Mouse (Mus musculus): ENCODE measurements around the gene Krtap13-1. TPM values are rescaled to one million over a fixed set of nuclear protein-coding genes. Genes with fewer than 3 reads are reported as not detected.
A peak's percentile ranks its signal among the peaks of the same experiment; 100 is the strongest.
"Not testable (repeated sequence)": the region's sequence is repeated elsewhere in the genome, so short reads cannot be mapped to it uniquely, and the experiment has no call there.

Krtap13-1 gene
- not detected for total RNA-seq (2021)
- long read RNA-seq, experiment 1 = 0 reads
- long read RNA-seq, experiment 2 = 0 reads

DNA sequence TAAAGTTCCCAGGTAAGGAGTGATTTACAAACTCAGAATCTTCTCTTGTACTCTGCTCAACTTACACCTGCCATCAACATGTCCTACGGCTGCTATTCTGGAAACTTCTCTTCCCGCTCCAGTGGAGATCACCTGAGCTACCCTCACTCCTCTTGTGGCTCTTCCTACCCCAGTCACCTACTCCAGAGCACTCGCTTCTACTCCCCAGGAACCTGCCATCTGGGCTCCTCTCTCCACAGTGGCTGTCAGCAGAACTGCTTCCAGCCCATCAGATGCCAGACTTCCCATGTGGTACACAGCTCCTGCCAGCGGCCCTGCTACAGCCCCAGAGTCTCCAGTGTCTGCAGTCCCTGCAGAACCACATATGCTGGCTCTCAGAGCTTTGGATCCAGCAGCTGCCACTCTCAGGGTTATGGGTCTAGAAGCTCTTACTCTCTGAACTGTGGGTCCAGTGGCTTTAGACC lies at the start of gene Krtap13-1:
Gene Krtap13-1, plus strand, starts transcription at position 51 of the 464 bp plus-strand sequence.
- no peak for DNase-seq

DNA sequence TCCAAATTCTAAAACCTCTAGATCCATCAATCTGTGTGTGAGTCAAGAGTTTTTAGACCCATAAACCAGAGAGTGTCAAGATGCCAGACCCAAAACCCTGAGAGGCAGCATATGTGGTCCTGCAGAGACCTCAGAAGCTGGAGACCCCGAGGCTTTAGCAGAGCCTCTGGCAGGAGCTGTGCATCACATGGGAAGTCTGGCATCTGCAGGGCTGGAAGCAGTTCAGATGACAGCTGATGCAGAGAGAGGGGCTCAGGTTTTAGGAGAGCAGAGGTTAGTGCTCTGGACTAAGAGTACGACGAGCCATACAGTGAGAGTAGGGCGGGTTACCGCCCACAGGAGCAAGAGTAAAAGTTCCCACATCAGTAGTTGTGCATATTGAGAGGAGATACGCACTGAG lies 49.6 kb upstream of the Krtap13-1 start:
- no peak for DNase-seq

DNA sequence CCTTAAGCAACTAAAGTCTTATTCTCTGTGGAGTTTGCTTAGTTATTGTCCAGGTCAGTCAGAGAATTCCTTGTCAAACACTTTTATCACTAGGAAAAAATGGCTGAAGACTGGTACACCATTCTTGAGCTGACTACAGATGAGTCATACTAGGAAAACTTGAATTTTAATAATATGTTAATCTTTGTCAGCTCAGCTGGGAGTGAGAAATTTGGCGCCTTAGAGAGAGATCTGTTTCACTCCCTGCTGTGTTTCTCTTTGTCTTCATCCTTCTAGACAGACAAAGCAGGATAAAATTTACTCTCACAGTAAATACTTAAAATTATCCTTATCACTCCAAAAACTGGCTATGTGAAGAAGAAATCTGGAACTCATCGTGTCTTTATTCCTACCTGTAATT lies 47.4 kb upstream of the Krtap13-1 start:
- DNase-seq = no peak

DNA sequence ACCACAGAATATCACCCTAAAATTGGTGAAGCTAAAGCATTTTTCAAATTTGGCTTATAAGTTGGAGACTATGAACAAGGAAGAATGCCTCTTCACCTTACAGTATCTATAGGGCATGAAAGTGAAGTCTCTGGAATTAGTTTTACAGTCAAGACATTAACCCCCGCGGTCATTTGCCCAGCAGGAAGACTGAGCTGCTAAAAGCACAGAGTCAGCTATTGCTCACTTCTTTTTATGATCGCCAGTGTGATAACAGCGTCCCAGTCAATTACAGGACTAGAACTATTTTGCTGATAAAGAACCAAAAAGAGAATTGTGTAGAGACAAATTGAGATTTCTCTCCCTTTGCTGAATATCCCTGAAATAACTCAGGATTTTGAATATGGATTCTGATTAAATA lies 32.4 kb upstream of the Krtap13-1 start:
- no peak for DNase-seq

DNA sequence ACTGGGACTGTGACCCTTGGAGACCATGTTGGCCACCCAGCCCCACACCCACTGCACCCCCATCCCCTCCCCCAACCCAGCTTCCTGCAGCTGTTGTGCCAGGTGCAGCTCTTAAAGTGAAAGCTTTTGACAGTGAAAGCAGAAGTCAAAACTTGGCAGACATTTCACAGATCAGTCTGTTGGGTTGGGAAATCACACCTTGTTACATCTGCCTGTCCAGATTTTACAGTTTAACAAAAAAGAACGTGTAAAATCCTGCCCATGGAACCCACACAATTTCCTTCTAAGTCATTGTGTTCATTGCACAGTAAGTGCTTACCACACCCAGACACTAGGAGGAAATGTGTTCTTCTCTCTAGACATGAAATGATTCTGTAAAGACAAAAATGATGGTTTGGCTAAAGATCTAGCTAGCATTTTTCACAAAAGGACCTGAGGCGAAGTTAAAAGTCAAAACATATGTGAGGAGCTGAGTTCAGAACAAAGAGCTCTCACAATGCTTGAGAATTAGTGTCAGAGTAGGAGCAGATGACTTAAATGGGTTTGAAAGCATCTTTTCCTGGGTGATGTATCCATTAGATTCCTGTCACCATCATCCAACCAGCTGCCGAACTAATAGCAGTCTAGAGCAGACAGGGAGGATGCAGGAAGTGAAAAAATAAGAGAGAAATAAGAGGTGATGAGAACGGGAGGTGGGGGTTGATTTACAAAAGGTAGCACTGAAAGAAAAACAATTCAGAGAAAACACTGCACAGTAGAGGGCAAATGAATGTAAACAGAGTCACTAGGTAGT lies 27.4 kb upstream of the Krtap13-1 start:
- DNase-seq = peak in 1 of 2 experiments; percentile 2

DNA sequence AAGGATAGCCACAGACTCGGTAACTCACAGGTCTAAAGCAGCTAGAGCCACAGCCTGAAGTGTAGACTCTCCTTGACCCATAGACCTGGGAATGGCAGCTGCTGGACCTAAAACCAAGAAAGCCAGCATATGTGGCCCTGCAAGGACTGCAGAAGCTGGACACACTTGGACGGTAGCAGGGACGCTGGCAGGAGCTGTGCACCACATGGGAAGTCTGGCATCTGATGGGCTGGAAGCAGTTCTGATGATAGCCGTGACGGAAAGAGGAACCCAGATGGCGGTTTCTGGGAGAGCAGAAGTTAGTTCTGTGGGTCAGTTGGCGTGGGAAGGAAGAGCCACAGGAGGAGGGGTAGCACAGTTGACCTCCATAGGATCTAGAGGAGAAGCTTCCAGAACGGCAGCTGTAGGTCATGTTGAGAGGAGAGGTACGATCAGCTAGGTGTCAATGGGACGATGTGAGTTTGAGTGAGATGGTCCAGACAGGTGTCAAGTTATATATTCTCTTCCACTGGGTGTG lies 21.1 kb upstream of the Krtap13-1 start, which contains the start of gene 2310061N02Rik:
Gene 2310061N02Rik, minus strand, starts transcription at position 467 of the 517 bp plus-strand sequence.
- DNase-seq = no peak

DNA sequence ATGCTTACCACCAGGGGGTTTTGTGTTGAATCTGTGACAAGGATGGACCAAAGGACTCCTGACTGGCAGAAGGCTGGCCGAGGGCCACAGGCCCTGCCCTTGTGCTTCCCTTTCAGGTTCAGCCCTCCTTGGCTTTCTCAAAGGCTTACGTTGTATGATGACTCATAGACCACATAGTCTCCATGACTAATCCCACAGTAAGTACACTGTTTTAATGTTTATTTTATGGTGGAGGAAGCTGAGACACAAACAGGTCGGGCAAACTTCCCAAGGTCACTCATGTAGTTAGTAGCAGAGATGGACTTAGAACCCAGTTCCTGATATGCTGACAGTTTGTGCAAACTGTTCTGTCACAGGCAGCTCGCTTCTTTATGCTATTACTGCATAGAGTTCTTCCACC lies 17.9 kb upstream of the Krtap13-1 start:
- peak; percentile 24 to 28 for DNase-seq

DNA sequence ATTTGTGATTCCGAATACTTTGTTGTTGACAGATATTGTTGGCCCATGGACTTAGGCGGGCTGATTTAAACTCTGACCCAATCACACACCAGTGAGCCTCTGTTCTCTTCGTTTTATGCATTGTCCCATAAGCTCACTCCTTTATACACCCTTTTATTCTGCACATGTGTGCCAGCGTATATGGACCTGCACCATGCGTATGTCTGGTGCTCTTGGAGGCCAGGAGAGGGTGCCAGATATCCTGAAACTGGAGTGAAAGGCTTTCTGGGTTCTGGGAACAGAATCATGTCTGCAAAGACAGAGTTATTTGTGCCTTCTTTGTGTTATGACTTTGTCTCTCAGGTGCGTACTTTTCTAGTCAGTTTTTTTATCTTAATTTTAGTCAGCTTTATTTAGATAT lies 17.4 kb upstream of the Krtap13-1 start:
- DNase-seq = no peak

DNA sequence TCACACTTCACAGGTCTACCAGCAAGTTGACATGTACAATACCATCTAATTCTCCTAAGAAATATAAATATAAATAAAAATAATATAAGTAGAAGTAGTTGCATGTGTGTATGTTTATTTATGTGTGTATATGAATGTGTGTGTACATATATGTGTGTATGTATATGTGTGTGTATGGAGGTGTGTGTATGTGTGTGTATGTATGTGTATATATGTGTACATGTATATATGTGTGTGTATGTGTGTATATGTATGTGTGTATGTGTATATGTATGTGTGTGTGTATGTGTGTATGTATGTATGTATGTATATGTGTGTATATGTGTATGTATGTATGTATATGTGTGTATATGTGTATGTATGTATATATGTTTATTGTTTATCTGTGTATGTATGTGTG lies 12.1 kb upstream of the Krtap13-1 start:
- DNase-seq = no peak

DNA sequence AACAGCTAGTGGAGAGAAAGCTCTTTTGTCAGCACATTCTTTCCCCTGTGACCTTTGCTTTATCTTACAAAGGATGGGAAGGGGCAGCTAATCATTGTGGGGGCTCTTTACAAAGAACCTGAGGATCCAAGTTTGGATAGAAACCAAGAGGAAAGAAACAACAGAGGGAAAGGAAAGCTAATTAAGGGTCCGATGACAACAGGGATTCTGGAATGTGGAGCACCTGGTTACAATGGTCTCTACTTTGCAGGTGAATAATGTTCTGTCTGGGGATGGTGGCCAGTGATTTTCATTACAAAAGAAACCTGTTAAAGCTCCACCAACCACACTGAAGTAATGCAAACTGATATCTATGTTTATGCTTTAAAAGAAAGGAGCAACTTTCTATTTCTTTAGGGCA lies 8.6 kb upstream of the Krtap13-1 start:
- no peak for DNase-seq

DNA sequence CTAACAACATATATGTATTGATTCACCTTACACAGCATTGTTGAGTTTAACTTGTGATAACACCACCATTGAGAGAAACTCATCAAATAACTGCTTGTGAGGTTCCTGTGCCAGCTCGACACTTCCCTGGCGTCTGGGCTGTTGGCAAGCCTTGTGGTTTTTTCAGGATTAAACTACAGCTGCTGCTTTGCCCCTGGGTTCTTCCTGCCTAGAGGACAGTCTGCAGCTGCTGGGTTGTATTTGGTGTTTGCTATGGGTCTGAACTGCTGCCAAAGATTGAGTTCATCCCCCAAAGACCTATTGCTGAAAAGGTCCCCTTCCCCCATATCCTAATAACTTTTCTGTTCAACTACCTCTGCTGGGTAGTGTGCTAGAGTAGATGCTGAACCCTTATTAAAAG lies 6.7 kb downstream of the Krtap13-1 start:
- no peak for DNase-seq

DNA sequence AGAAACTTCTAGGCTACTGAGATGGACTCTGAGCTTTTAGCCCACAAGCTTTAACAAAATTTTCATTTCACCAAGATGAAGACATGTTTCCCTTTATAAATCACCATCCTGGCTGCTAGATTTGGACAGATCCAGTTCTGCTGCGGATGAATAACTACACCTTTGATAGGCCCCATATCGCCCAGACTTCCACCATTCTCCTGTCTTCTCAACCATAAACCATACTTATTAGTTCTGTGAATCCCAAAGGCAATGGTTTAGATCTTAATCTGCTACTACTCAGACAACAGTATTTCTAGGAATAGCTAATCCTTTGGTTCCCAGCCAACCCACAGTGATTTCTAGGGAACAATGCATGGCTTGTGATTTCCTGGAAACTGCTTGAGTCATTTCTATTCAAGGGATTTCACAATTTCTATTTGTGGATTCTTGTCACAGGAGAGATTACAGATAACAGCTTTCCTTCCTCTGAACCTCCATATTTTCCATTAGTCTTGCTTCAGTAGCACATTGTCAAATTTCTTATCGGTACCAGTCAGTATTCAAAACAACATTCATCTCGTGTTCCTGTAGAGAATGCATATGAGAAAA lies 16.2 kb downstream of the Krtap13-1 start:
- DNase-seq = no peak

DNA sequence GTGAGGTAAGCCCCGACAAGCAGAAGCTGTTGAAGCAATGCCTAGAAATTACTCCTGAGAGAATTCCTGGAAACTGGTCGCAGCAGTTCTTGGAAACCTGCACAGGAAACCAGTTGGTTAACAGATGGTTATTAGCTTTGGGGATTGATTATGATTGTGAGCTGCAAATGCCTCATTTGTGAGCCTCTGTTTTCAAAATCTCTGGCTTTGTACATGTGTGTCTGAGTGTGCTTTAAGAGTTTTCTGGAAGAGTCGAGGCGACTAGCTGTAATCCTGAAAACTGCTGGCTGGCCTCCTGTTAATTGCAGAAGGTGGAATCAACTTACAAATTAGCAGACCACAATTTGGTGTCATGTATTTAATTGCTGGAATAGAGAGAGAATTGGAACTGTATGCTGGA lies 19.3 kb downstream of the Krtap13-1 start:
- DNase-seq = no peak

DNA sequence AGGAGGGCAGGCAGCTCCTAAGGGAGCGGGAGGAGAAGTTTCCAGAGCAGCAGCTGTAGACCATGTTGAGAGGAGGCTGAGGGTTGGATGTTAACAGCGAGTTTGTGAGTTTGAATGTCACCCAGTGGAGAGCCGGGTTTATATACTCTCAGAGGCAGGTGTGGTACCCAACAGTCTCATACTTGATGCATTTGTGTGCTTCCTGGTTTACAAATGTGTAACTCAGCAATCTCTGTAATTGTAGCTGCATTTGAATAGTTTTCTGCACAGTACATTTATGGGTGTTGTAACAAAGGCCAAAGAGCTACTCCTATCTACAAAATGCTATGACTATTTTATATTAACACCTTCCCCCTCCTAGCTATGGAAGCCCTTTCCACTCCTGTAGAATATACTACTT lies 22.9 kb downstream of the Krtap13-1 start, which contains the start of gene Krtap13:
Gene Krtap13, minus strand, starts transcription at position 101 of the 400 bp plus-strand sequence.
- not testable (repeated sequence) for DNase-seq

DNA sequence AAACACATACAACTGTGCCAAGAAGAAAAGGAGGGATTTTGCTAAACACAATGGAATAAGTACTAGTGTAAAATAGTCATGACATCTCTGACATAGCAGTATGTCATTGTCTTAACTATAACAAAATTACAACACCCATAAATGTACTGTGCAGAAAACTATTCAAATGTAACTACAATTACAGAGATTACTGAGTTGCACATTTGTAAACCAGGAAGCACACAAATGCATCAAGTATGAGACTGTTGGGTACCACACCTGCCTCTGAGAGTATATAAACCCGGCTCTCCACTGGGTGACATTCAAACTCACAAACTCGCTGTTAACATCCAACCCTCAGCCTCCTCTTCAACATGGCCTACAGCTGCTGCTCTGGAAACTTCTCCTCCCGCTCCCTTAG lies 29.9 kb downstream of the Krtap13-1 start, which contains the start of gene 2310034C09Rik:
Gene 2310034C09Rik, plus strand, starts transcription at position 301 of the 400 bp plus-strand sequence.
- not testable (repeated sequence) for DNase-seq

DNA sequence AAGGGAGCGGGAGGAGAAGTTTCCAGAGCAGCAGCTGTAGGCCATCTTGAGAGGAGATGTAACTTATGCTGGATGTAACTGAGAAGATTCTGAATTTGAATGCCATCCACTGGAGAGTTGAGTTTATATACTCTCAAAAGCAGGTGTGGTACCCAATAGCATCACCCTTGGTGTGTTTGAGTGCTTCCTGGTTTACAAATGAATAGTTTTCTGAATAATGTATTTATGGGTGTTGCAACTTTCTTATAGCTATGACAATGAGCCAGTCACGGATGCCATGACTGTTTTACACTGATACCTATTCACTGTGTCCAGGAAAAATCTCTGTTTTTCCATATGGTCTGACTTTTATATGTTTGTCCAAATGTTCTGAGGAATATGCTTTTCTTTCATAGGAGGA lies 45.4 kb downstream of the Krtap13-1 start, which contains the start of gene 2310057N15Rik:
Gene 2310057N15Rik, minus strand, starts transcription at position 101 of the 400 bp plus-strand sequence.
- DNase-seq = no peak

DNA sequence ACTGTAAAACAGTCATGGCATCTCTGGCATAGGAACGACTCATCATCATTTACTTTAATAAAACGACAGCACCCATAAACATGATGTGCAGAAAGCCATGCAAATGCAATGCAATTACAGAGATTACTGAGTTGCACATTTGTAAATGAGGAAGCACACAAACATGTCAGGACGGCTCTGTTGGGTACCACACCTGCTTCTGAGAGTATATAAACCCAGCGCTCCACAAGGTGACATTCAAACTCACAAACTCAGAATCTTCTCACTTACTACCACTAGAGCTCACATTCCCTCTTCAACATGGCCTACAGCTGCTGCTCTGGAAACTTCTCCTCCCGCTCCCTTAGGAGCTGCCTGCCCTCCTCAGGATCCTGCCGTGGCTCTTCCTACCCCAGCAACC lies 48.9 kb downstream of the Krtap13-1 start, which contains the start of gene Gm5965:
Gene Gm5965, plus strand, starts transcription at position 301 of the 400 bp plus-strand sequence.
- DNase-seq = no peak

Other genes with a start within 250 kb of the Krtap13-1 start
- not detected for gene Cldn17, start 221.9 kb upstream of the Krtap13-1 start, total RNA-seq (2021)
- not detected for gene Cldn8, start 165.7 kb upstream of the Krtap13-1 start, total RNA-seq (2021)
- not detected for gene Krtap24-1, start 116.6 kb upstream of the Krtap13-1 start, total RNA-seq (2021)
- gene 2310079G19Rik, start 101.2 kb upstream of the Krtap13-1 start, total RNA-seq (2021) = not detected
- not detected for gene Krtap26-1, start 81.1 kb upstream of the Krtap13-1 start, total RNA-seq (2021)
- gene Krtap27-1, start 57.2 kb upstream of the Krtap13-1 start, total RNA-seq (2021) = not detected
- gene 2310061N02Rik, start 20.9 kb upstream of the Krtap13-1 start, total RNA-seq (2021) = not detected
- not detected for gene Krtap13, start 22.8 kb downstream of the Krtap13-1 start, total RNA-seq (2021)
- not detected for gene 2310034C09Rik, start 30.0 kb downstream of the Krtap13-1 start, total RNA-seq (2021)
- gene 2310057N15Rik, start 45.3 kb downstream of the Krtap13-1 start, total RNA-seq (2021) = not detected
- not detected for gene Gm5965, start 49.0 kb downstream of the Krtap13-1 start, total RNA-seq (2021)
- gene Gm20741, start 83.4 kb downstream of the Krtap13-1 start, total RNA-seq (2021) = not detected
- not detected for gene Krtap15, start 91.4 kb downstream of the Krtap13-1 start, total RNA-seq (2021)
- gene Krtap14, start 97.3 kb downstream of the Krtap13-1 start, total RNA-seq (2021) = not detected
- not detected for gene Krtap19-1, start 140.5 kb downstream of the Krtap13-1 start, total RNA-seq (2021)
- not detected for gene Krtap19-2, start 145.4 kb downstream of the Krtap13-1 start, total RNA-seq (2021)
- not detected for gene Krtap19-3, start 149.2 kb downstream of the Krtap13-1 start, total RNA-seq (2021)
- gene Krtap19-4, start 156.2 kb downstream of the Krtap13-1 start, total RNA-seq (2021) = not detected
- gene Krtap19-5, start 167.6 kb downstream of the Krtap13-1 start, total RNA-seq (2021) = not detected
- gene Krtap19-9b, start 203.4 kb downstream of the Krtap13-1 start, total RNA-seq (2021) = not detected
- not detected for gene Krtap16-3, start 234.0 kb downstream of the Krtap13-1 start, total RNA-seq (2021)

All from adrenal gland, postnatal 36 days (tissue).